Mouse (Mus musculus): ENCODE data around the gene Pawr.

DNA sequence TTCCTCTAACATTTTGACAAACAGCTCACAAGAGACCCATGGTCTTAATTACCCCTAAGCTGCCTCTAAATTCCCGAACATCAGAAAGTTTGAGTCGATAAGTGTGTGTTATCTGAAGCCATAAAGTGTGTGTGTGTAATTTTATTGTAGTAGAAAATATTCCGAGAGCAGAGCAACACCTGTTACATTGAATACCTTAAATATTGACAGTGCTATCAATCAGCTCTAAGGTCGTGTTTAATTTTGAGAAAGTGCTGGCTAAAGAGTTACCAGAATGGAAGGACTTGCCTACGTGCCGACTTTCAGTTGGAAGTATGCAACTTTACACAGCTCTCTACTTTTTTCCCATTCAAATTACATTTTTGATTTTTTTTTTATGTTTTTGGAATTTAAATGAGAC is 76.5 kb downstream of the Pawr start:
- TF ChIP-seq CTCF (IDR thresholded peaks at IDR 0.05; ENCODE audit: borderline replicate concordance, control insufficient read depth, extremely low read depth, insufficient read depth, low read length, poor library complexity) (no peak), POLR2A (IDR thresholded peaks at IDR 0.05; ENCODE audit: control insufficient read depth, extremely low read depth, insufficient read depth, low read length, poor library complexity) (no peak)

Data from thymus, adult 2 months (tissue).